Mouse (Mus musculus) right cerebral cortex, adult 18-20 months (tissue): Measurements from ENCODE around the gene Lmf1.

ENCODE experiments used
- DNase-seq: peaks from one replicate; pipeline ENCODE4 v3.0.0; 2022; ENCODE audit warnings: mixed read lengths

Lmf1 gene

DNA sequence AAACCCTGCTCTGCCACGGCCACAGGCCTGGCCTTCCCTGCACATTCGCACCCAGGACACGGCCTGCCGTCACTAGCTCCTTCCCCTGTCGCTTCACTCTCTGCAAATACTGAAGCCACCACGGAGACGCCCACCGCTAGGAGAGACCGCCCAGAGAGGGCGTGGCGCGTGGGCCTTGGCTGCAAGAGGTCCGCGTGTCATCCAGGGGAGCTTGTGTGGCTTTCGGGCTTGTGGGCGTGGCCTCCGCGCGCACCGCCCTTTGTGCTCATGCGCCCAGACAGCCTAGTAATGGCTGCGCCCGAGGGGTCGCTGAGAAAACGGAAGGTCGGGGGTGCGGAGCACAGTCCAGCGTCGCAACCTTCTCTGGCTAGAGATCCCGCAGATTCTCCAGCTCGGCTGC, at the start of gene Lmf1:
Gene Lmf1 (plus strand): TSS at position 166 of the 400 bp plus-strand sequence.
- peak; percentile 97 for DNase-seq

DNA sequence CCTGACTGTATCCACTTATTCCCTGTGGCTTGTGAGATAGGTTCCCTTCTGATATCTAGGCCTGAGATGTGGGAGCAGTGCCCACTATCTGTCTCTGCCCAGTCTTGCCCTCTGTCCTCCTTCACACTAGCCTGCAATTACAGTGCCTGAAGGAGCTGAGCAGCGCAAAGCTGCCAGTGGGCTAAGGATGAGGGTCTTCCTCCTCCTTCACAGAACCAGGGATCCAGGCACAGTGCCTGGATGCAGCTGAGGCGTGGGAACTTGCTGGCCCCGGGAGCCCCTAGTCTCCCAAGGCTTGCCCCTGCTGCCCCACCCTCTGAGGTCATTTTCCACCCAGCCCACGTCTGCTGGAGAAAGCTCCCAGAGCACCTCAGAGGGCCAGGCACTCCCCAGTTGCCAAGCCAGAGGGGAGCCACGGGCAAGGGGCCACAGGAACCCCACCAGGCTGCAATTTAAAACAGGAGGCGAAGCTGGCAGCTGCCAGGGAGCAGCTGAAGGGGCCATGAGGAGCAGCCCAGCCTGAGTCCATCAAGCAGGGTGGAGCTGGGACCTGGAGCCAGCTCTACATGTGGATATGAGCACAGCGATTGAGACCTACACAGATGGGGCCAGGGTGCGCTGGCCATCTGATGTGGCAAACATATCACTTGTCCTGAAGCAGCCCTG, 48.4 kb upstream of the Lmf1 start:
- DNase-seq = no peak

DNA sequence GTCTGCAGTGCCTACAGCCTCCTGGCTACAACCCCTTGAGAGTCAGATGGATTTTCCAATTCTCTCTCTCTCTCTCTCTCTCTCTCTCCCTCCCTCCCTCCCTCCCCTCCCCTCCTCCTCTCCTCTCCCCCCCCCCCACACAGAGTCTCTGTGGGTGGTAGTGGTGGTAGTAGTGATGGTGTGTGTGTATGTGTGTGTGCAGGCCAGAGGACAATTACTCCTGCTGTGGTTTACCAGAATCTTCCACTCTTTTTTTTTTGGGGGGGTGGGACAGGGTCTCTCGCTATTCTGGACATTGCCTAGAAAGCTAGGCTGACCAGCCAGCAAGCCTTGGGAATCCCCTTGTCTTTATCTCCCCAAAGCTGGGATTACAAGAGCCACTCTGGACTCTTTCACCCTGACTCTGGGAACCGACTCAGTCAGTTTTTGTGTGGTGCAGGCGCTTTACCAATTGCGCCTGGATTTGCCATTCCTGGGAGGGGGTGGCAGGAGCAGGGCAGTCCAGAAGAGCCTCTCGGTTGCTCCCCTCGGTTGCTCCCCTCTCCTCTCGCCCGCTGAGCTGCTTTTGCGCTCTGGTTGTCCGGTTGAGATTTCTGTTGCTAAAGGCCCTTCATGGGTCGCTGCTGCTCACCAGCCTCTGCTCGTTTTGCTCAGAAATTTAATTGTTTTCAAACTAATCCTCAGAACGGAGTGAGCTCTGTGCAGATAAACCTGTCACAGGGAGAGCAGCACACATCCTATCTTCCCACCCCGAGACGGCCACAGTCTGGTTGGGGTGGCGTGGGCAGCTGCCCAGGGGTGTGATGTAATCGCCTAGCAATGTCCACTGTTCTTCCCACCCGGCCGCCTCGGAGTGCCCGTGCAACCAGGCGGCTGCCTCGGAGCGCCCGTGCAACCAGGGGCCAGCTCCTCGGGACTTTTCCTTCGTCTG, 39.7 kb upstream of the Lmf1 start:
- DNase-seq = peak; percentile 51

DNA sequence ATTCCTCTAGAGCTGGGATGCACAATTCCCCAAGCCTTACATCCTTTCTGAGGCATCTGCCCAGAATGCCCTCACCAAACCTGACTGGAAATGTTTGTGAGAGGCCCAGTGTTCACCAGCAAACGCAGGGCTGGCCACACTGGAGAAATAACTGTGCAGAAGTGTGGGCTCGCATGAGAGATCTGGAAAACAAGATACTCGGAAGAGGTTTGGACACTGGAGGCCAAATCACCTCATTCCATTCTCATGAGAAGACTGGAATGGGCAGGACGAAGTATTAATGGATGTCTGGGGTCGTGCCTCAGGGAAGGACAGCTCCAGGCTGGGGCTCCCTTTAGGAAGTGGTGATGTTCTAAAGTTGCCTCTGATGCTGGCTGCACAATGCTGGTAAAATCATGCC, 38.2 kb upstream of the Lmf1 start:
- no peak for DNase-seq

DNA sequence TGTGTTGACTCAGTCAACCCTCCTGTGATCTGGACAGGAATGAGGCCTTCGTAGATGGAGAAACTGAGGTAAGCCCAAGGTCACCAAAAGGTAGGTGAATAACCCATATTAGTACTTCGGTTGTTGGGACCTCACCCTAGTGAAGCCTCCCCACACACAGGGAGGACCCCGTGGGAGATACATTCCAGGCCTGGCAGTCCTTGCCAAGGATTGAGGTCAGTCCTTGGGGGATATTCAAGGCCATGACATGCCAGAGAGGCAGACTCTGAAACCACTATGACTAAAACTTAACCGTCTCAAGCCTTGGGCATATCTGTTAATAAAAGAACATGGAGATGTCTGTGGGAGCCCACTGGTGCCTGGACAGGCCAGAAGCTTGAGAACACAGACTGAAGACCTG, 37.1 kb upstream of the Lmf1 start:
- no peak for DNase-seq

DNA sequence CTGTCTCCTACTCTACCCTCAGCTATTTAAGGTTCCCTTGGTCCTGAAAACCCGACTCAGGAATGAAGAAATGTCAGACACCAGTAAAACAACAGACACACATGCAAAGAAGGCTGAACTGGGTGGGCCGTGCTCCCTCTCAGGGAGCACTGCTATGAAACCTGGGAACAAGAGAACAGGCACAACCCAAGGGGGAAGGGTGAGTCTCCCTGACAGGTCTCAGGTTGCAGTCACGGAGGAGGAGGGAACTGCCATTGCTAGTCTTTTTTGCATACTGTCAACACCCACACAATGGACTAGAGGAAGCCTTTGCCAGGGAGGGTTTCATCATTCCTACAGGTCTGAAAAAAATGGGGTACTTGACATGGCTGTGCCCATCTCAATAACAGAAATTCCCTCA, 31.9 kb upstream of the Lmf1 start:
- no peak for DNase-seq

DNA sequence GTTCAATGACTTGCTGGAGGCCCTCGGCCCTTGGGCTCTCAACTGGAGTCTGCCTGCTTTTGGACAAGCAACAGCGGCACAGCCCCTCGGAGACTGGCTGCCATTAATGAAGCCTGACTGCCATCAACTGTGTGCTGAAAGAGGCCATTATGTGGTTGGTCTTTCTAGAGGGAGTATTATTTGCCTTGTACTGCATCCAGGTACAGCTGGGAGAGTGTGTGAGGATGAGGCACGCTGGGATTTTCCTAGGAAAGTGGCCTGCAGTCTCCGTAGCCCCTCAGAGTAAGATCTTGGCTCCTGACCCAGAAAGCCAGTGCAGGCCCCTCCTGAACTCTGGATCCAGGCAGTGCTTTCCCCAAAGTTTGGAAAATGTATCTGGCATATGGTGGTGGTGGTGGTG, 28.9 kb upstream of the Lmf1 start:
- no peak for DNase-seq

DNA sequence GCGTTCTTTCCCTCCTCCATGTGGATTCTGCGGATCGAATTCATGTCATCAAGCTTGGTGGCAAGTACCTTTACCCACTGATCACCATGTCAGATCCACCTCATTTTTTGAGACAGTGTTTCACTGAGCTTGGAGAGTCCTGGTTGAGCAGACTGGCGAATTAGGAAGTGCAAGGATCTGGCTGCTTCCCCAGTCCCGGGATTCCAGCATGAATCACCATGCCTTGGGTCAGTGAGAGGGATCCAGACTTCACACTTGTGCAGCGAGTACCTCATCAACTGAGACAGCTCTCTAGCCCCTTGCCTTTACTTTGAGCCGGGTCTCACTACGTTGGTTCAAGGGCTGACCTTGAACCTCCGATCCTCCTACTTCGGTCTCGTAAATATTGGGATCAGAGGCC, 27.6 kb upstream of the Lmf1 start:
- no peak for DNase-seq

DNA sequence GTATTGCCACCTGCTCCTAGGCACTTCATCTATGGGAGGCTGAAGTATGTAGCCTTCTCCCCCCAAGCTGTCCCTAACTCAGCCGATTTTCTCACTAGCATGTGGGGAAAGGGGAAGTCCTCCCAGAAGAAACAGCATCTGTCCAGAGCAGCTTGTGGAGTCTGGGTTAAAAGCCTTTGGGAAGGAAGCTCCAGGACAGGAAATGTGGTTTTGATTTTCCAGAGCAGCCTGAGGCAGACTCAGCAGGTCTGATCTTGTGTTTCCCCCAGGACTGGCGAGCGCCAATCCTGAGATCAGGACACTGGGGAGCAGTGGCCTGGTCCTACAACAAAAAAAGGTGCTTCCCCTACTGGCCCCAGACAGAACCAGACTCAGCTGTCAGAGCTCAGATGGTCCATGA, 23.7 kb upstream of the Lmf1 start:
- no peak for DNase-seq

DNA sequence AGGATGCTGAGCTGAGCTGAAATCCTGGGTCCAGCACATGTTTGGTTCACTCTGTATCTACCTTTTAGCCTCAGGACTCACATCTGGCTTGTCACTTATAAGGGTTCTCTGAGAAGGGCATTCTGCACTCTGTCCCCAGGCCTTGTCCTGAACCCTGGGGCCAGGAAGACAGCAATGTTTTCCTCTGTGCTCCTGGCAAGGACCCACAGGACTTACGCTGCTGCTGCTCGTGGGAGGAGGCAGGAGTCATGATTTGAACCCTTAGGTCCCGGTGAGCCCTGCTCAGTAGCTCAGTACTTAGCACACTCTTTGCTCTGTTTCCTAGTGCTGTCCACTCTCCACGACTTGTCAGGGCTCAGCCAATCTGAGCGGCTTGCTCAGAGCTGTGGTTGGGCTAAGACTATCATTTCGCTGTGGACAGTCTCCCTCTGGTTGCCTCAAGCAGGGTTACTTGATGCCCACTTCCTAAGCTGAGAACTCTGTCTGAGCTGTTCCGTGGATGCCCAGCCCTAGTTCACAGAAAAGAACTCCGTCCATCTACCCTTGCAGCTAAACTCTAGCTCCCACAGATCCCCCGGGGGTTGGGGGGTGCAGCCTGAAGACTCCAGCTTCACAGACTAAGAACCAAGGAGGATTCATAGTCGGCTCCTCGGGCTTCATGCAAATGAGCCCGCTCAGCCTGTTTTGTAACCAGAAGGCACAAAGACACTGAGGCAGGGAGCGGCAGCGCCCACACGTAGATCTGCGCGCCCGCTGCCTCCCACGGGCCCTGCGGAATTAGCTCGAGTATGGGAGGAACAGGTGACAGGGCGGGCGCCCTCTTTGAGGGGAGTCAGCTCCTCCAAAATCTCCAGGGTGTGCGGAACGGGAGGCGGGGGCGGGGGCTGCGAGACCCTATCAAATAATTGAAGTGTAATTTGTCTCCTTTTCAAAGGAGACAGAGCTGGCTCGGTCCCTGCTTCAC, 22.9 kb upstream of the Lmf1 start:
- DNase-seq = peak; percentile 94

DNA sequence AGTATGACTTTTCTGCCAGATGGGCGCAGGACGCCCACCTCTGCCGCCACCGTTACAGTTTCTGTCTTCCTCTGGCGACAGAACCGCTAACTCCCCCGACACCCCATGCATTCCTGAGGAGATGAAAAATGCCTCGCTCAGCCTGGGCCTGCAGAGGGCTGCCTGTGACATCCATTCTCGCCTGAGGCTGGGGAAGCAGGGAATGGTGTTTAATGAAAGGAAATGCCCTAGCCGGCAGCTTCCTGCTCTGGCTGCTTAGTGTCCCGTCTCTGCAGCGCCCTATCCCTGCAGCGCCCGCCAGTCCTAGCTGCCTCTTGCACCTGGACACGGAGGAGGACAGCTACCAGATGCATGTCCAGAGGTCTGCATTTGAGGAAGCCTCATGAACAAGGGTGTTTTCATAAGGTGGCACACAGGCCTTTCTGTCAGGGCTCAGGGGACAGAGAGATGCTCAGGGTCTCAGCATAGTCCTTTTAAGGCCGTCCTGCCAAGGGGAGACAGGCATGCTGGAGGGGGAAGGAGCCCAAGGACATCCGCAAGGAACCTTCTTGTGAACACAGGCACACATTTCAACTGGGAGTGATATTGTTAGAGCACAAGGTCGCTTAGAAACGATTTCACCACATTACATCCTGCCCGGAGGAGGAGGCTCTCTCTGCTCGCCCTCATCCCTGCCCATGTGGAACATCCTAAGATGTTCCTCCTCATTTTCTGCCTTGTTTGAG, 22.1 kb upstream of the Lmf1 start:
- DNase-seq = peak; percentile 93

DNA sequence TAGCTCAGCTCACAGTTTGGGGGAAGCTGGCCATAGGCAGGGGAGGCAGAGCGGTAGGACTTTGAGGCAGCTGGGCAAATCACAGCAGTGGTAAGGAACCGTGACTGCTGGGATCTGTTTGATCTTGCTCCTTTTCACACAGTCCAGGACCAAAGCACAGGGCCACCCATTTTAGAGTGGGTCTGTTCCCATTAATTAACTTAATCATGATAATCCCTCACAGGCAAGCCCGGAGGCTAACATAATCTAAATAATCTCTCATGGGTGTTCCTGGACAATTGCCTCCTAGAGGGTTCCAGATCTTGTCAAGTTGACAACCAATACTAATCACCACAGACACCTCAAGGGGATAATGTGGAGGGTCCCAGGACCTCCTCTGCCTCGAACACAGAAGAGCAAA, 19.3 kb upstream of the Lmf1 start:
- no peak for DNase-seq

DNA sequence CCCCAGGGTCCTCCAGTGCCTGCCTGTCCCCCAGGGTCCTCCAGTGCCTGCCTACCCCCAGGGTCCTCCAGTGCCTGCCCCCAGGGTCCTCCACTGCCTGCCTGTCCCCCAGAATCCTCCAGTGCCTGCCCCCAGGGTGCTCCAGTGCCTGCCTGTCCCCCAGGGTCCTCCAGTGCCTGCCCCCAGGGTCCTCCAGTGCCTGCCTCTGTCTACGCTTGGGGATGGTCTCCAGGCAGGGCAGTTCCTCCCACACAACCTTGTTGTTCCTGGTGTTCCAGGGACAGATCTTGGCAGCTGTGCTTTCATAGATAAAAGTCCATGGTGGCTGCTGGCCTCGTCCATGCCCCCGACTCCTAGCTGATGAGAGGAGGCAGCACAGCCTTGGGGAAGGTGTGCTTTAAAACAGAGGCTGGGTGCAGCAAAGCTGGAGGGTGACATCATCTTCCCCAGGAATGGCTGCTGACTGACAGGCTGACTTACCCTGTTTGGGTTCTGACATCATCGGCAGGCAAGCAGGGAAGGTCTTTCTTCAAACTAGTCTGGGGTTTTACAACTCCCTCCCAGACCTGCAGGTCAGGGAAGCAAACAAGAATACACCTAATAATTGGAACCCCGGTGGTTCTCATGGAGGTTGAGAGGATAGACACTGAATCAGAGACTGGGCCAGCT, 18.2 kb upstream of the Lmf1 start:
- no peak for DNase-seq

DNA sequence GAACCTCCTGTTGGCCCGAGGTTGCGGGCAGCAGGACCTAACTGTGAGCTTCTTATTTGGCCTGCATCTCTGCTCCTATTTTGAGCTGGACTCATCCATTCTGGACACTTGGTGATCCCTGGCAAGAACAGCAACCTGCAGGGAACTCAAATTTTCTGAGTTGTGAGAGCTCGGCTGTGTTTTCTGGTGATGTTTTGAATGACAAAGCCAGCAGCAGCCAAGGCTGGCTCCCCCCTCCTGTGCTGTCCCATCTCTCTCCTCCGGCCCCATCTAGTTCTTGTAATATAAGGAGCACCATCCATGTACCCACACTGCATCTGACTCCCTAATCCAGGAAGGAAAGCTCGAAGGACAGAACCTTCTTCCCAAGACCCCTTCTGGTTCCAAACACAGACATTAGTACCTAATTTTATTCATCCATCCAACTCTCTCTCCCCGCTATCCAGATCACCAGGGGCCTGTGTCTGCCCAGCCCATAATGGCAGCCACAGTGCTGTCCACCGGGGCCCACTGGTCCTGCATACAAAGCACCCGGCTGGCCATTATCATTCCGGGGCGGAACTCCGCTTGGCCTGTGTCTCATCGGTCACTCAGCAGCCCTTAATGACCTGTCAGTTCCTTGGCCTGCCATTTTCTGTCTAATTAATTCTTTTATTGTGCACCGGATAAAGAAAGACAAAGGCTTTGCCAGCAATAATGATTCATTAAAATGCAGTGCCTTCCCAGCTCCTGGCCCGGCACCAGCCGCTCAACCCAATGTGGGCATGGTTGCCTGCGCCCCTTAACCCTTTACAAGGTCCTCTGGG, 17.5 kb upstream of the Lmf1 start:
- peak; percentile 75 for DNase-seq

DNA sequence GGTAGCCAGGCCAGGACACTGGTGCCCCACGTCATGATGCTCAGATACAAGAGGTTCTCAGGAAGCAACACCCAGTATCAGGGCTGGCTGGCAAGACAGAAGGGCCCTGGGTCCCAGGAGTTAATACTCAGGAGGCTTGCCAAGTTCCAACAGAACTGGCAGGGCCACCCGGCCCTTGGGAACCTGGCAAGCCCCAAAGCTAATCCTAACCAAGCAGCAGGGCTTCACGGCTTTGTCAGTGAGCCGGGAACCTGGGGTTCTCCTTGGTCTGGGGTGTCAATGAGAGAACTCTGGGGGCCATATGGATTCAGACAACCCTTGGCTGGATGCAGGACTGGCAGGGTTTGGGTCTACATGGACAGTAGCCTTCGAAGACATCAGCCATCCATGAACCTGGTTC, 14.4 kb upstream of the Lmf1 start:
- no peak for DNase-seq

DNA sequence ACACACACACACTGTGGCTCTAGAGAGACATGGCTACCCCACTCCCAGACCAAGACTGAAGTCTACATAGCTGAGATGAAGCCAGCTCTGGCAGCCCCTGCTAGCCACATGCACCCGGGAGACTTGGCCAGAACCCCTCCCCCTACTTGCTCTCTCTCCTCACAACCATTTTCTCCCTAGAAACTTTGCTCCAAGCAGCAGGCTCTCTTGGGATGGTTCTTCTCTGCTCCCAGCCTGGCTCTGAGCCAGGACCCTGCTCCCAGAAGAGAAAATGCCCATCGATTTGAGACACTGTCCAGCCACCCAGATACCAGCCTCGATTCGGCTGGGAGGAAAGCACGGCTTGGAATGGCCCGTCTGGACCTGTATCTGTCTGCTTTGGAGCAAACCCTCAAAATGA, 13.6 kb upstream of the Lmf1 start:
- DNase-seq = peak; percentile 52

DNA sequence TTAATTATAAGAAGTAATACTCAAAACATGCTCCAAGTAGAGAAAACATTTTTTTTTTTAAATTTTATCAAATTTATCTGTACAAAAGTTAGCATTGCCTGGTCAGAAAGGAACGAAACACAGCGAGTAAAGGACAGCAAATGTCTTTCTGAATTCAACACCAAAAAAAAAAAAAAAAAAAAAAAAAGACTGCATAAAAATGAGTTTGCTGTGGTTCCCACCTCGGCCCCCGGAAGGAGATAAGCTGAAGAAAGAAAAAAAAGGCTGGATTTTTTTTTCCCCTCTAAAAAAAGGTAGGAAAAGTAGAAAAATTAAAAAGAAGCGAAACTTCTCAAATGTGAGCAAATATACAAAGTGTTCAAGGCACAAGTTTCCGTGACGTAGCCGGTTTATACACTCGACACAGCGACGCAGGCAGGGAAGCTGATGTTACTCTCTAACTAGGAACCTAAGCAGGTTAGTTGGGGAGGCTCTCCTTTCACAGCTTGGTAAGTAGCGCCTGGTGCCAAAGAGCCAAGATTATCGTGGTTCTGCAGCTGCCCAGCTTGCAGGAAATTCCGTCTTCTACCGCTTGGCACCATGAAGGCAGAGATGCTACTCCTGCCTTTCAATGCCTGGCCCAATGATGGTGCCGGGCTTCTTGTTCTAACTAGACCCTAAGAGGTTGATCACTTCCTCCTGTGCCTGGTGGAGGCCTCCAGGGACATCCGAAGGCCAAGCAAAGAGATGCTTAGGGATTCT, 12.9 kb upstream of the Lmf1 start:
- no peak for DNase-seq

DNA sequence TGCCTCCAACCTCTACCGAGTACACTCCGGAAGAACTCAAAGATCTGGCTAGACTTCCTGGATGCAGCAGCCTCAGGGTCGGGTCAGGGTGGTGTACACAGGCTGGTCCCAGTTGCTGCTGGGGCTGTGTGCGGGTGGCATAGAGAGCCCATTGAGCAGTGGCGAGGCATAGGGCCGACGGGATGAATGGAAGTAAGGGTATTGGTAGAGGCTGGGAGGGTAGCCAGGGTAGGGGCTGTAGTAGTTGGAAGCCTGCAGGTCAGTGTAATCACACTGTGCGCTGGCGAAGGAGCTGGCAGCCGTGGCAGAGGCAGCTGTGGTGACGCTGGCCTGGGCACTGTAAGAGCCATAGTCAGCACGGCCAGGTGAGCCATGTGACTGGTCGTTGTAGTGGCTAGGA, 11.6 kb upstream of the Lmf1 start:
- no peak for DNase-seq

DNA sequence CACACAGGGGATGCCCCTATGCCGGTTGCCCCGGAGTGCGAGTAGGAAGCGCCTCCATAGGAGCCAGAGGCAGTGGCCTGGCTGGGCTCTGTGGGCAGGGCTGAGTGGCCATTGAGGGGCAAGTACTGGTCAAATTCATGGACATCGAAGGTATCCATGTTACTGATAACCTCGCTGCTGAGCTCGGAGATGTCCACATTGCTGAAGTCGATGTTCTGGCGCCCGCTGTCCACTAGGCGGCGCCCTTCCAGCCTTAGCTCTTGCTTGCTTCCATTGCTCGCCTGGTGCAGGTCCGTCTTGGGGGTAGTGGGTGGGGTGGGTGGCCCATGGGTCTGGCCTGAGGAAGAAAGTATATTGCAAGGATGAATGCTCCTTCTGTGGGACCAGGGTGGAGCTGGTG, 11.1 kb upstream of the Lmf1 start:
- DNase-seq = peak; percentile 79

DNA sequence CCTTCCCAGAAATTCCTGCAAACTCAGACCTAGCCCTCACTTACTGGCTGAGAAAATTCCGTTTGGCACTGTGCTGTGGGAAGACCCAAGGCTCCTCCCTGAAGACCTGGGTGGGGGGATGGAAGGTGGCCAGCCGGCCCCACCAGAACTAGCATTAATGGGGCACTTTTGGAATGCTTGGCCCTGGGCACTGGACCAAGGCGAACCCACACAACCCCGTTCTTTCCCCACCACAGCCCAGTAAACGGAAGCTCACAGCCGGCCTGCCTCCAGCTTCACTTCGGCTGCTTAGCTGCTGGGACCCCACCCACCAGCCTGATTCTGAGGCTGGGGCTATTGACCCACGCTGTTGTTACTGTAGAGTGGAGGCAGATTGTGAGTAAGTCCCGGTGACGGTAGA, 10.7 kb upstream of the Lmf1 start:
- peak; percentile 53 for DNase-seq
